Mouse (Mus musculus) right cerebral cortex, postnatal 25 days (tissue): Measurements from ENCODE around the gene Taar7a.

Experiments
- DNase-seq: peaks from one replicate; pipeline ENCODE4 v3.0.0; 2022

Taar7a gene

GRCm38 (mm10) chr10:23993381-23993780 is at the start of gene Taar7a:
Gene Taar7a, minus strand, starts transcription at chr10:23993481.
- no peak for DNase-seq

- no peak for DNase-seq
These were observed 47.0 kb upstream of the Taar7a start for GRCm38 (mm10) chr10:24040120-24040869.

GRCm38 (mm10) chr10:24037314-24037713 is 44.0 kb upstream of the Taar7a start, which contains the start of gene Taar7e:
Gene Taar7e, plus strand, starts transcription at chr10:24037614.
- DNase-seq = no peak

- DNase-seq = no peak
These were observed 38.1 kb upstream of the Taar7a start for GRCm38 (mm10) chr10:24031347-24031746.

GRCm38 (mm10) chr10:24026922-24027321 is 33.6 kb upstream of the Taar7a start, which contains the start of gene Taar7d:
Gene Taar7d, plus strand, starts transcription at chr10:24027222.
- DNase-seq = no peak

- no peak for DNase-seq
These were observed 14.9 kb upstream of the Taar7a start for GRCm38 (mm10) chr10:24008143-24008542.

- no peak for DNase-seq
These were observed 13.8 kb upstream of the Taar7a start for GRCm38 (mm10) chr10:24007034-24007433.

- no peak for DNase-seq
These were observed 13.2 kb upstream of the Taar7a start for GRCm38 (mm10) chr10:24006442-24006841.

- DNase-seq = no peak
These were observed 6.4 kb upstream of the Taar7a start, which contains the start of gene Taar7b for GRCm38 (mm10) chr10:23999639-24000038. Gene Taar7b, plus strand, starts transcription at chr10:23999939.

GRCm38 (mm10) chr10:23986419-23986818 is 6.9 kb downstream of the Taar7a start:
- no peak for DNase-seq

- DNase-seq = no peak
These were observed 7.7 kb downstream of the Taar7a start, which contains the start of gene Taar6 for GRCm38 (mm10) chr10:23985546-23985945. Gene Taar6, minus strand, starts transcription at chr10:23985646.

GRCm38 (mm10) chr10:23978901-23979705 is 14.2 kb downstream of the Taar7a start:
- DNase-seq = peak; percentile 67

GRCm38 (mm10) chr10:23977958-23978357 is 15.3 kb downstream of the Taar7a start:
- DNase-seq = no peak

- DNase-seq = no peak
These were observed 22.0 kb downstream of the Taar7a start for GRCm38 (mm10) chr10:23971256-23971655.

GRCm38 (mm10) chr10:23970656-23971165 is 22.6 kb downstream of the Taar7a start, which contains the start of gene Taar5:
Gene Taar5, plus strand, starts transcription at chr10:23970706.
- no peak for DNase-seq

- DNase-seq = no peak
These were observed 28.2 kb downstream of the Taar7a start for GRCm38 (mm10) chr10:23964921-23965610.

GRCm38 (mm10) chr10:23963444-23963843 is 29.8 kb downstream of the Taar7a start:
- no peak for DNase-seq

- DNase-seq = no peak
These were observed 32.8 kb downstream of the Taar7a start, which contains the start of gene Taar4 for GRCm38 (mm10) chr10:23960444-23960915. Gene Taar4, plus strand, starts transcription at chr10:23960494.

GRCm38 (mm10) chr10:23959071-23959470 is 34.2 kb downstream of the Taar7a start:
- DNase-seq = no peak

- no peak for DNase-seq
These were observed 41.6 kb downstream of the Taar7a start for GRCm38 (mm10) chr10:23951714-23952113.

- no peak for DNase-seq
These were observed 43.7 kb downstream of the Taar7a start, which contains the start of gene Taar3 for GRCm38 (mm10) chr10:23949508-23950005. Gene Taar3, plus strand, starts transcription at chr10:23949558.

- DNase-seq = no peak
These were observed 45.3 kb downstream of the Taar7a start for GRCm38 (mm10) chr10:23948026-23948425.
